Mouse (Mus musculus): ENCODE measurements around the gene Atp2b2.

- TF ChIP-seq EP300 (IDR thresholded peaks at IDR 0.05; ENCODE audit: low read depth) (no peak), CTCF (IDR thresholded peaks at IDR 0.05; ENCODE audit: low read depth) (no peak)
These were observed 150.2 kb downstream of the Atp2b2 start for GRCm38 (mm10) chr6:113892091-113892674.

All from liver, embryonic 14.5 days (tissue).